Mouse (Mus musculus) olfactory bulb, adult 2 months (tissue): ENCODE measurements at regions not wholly inside any gene's neighbourhood (a gene's known extent, or its start where the extent isn't known, plus 50 kb on each side); places are given as distances from the start of the nearest gene placed in this dataset.

Source experiments
- H3K27ac ChIP-seq: fragments of 200-500 bp; 2 replicates; pipeline ENCODE4 v1.5.1; 2012; ENCODE audit warnings: low read depth, low read length; ENCODE audit not compliant: insufficient read depth
- H3K4me1 ChIP-seq: fragments of 200-500 bp; 2 replicates; pipeline ENCODE4 v1.6.1; 2012; ENCODE audit warnings: low read length; ENCODE audit not compliant: control insufficient read depth, insufficient read depth
- H3K4me3 ChIP-seq: fragments of 200-500 bp; 2 replicates; pipeline ENCODE4 v1.5.1; 2012; ENCODE audit warnings: mild to moderate bottlenecking, low read depth, low read length, moderate library complexity; ENCODE audit not compliant: insufficient read depth
- CTCF ChIP-seq: fragments of 200-500 bp; IDR thresholded peaks from 2 replicates; pipeline ENCODE4 v1.5.1; 2012; ENCODE audit warnings: low read depth, mild to moderate bottlenecking, low read length, moderate library complexity; ENCODE audit not compliant: insufficient read depth
- POLR2A ChIP-seq: fragments of 200-500 bp; IDR thresholded peaks from 2 replicates; pipeline ENCODE4 v1.6.1; 2012; ENCODE audit warnings: mild to moderate bottlenecking, low read depth, low read length, moderate library complexity; ENCODE audit not compliant: insufficient read depth
- WGBS: fragments of 180-500 bp; shearing (Covaris S2); methylation state at CpG from one replicate; pipeline ENCODE4 v1.1.7; 2018; 5-methylcytosine and 5-hydroxymethylcytosine counted together

- no peaks in the 10 kb centered on the region for H3K4me1 ChIP-seq
- no peak overlapping the region for H3K27ac ChIP-seq
- 51% methylated on average over 7 of the region's 7 CpGs for WGBS
- no peak overlapping the region for H3K4me3 ChIP-seq
- TF ChIP-seq POLR2A (no peak), CTCF (no peak)
These were observed 129.4 kb upstream of the Mgmt start for GRCm38 (mm10) chr7:136765026-136765425.

- Histone ChIP-seq H3K4me3 (no peak overlapping the region), H3K4me1 (no peaks in the 10 kb centered on the region), H3K27ac (no peak overlapping the region)
- 86% methylated on average over 9 of the region's 9 CpGs for WGBS
- TF ChIP-seq POLR2A (no peak), CTCF (no peak)
These were observed 127.2 kb upstream of the Mgmt start for GRCm38 (mm10) chr7:136767231-136767630.

GRCm38 (mm10) chr7:136780708-136781107 lies 113.7 kb upstream of the Mgmt start:
- 89% methylated on average over 11 of the region's 11 CpGs for WGBS
- Histone ChIP-seq H3K4me1 (no peaks in the 10 kb centered on the region), H3K4me3 (no peak overlapping the region), H3K27ac (no peak overlapping the region)
- no peak for TF ChIP-seq POLR2A
- TF ChIP-seq CTCF: no peak

GRCm38 (mm10) chr7:136791162-136791561 lies 103.3 kb upstream of the Mgmt start:
- Histone ChIP-seq H3K27ac (no peak overlapping the region), H3K4me3 (no peak overlapping the region), H3K4me1 (no peaks in the 10 kb centered on the region)
- 90% methylated on average over 2 of the region's 2 CpGs for WGBS
- no peak for TF ChIP-seq CTCF
- TF ChIP-seq POLR2A: no peak

- no peak overlapping the region for H3K4me3 ChIP-seq
- no peak overlapping the region for H3K27ac ChIP-seq
- TF ChIP-seq POLR2A (no peak), CTCF (no peak)
- no peaks in the 10 kb centered on the region for H3K4me1 ChIP-seq
- 47% methylated on average over 5 of the region's 5 CpGs for WGBS
These were observed 102.3 kb upstream of the Mgmt start for GRCm38 (mm10) chr7:136792131-136792530.

- TF ChIP-seq POLR2A (no peak), CTCF (no peak)
- Histone ChIP-seq H3K27ac (no peak overlapping the region), H3K4me1 (no peaks in the 10 kb centered on the region), H3K4me3 (no peak overlapping the region)
These were observed 98.0 kb upstream of the Mgmt start for GRCm38 (mm10) chr7:136796415-136796814.

- no peak overlapping the region for H3K4me3 ChIP-seq
- H3K4me1 ChIP-seq: no peaks in the 10 kb centered on the region
- H3K27ac ChIP-seq: no peak overlapping the region
- WGBS: 86% methylated on average over 11 of the region's 11 CpGs
- TF ChIP-seq POLR2A: no peak
- TF ChIP-seq CTCF: no peak
These were observed 96.5 kb upstream of the Mgmt start for GRCm38 (mm10) chr7:136797780-136798435.

- no peak for TF ChIP-seq CTCF
- TF ChIP-seq POLR2A: no peak
- no peak overlapping the region for H3K27ac ChIP-seq
- H3K4me3 ChIP-seq: no peak overlapping the region
- 95% methylated on average over 3 of the region's 3 CpGs for WGBS
- H3K4me1 ChIP-seq: no peaks in the 10 kb centered on the region
These were observed 95.8 kb upstream of the Mgmt start for GRCm38 (mm10) chr7:136798605-136799004.

- Histone ChIP-seq H3K4me1 (no peaks in the 10 kb centered on the region), H3K27ac (no peak overlapping the region), H3K4me3 (no peak overlapping the region)
- WGBS: 98% methylated on average over 6 of the region's 6 CpGs
- TF ChIP-seq POLR2A (no peak), CTCF (no peak)
These were observed 87.3 kb upstream of the Mgmt start for GRCm38 (mm10) chr7:136807101-136807500.

- no peak overlapping the region for H3K27ac ChIP-seq
- no peak overlapping the region for H3K4me3 ChIP-seq
- no peak for TF ChIP-seq CTCF
- no peak for TF ChIP-seq POLR2A
- no peaks in the 10 kb centered on the region for H3K4me1 ChIP-seq
These were observed 86.4 kb upstream of the Mgmt start for GRCm38 (mm10) chr7:136807968-136808367.
